Mouse (Mus musculus) kidney, postnatal 0 days (tissue): ENCODE data around the gene Ncapd2. TPM values are rescaled to one million over a fixed set of nuclear protein-coding genes. Genes with fewer than 3 reads are reported as not detected.

Source experiments
- ATAC-seq: fragments of 200-750 bp; cut with Nextera tagmentation; replicated peaks from 2 replicates; pipeline ENCODE4 v1.8.0; 2017; ENCODE audit warnings: low read depth, moderate number of reproducible peaks, moderate TSS enrichment, moderate library complexity; ENCODE audit not compliant: low FRiP score
- DNase-seq: peaks from one replicate; pipeline ENCODE4 v3.0.0-alpha.2; 2016; ENCODE audit warnings: low spot score
- H3K27ac ChIP-seq: fragments of 300-500 bp; sonication (generic); 2 replicates; pipeline ENCODE4 v1.5.1; 2014; ENCODE audit warnings: mild to moderate bottlenecking
- H3K27me3 ChIP-seq: fragments of 300-500 bp; sonication (generic); 2 replicates; pipeline ENCODE4 v1.6.1; 2014; ENCODE audit warnings: low read length, mixed read lengths; ENCODE audit not compliant: insufficient read depth
- H3K36me3 ChIP-seq: fragments of 300-500 bp; sonication (generic); 2 replicates; pipeline ENCODE4 v1.6.1; 2014; ENCODE audit warnings: low read length, mixed read lengths; ENCODE audit not compliant: insufficient read depth
- H3K4me1 ChIP-seq: fragments of 300-500 bp; sonication (generic); replicated peaks from 2 replicates; pipeline ENCODE4 v1.6.1; 2014; ENCODE audit warnings: antibody characterized with exemption, low read length, mixed read lengths; ENCODE audit not compliant: insufficient read depth
- H3K4me2 ChIP-seq: fragments of 300-500 bp; sonication (generic); 2 replicates; pipeline ENCODE4 v1.6.1; 2014; ENCODE audit warnings: mild to moderate bottlenecking, low read length, moderate library complexity, mixed read lengths
- H3K4me3 ChIP-seq: fragments of 300-500 bp; sonication (generic); replicated peaks from 2 replicates; pipeline ENCODE4 v1.5.1; 2014; ENCODE audit warnings: low read depth, low read length
- H3K9ac ChIP-seq: fragments of 300-500 bp; sonication (generic); 2 replicates; pipeline ENCODE4 v1.6.1; 2014; ENCODE audit warnings: low read depth, low read length
- H3K9me3 ChIP-seq: fragments of 300-500 bp; sonication (generic); replicated peaks from 2 replicates; pipeline ENCODE4 v1.6.1; 2016; ENCODE audit warnings: low read length, inconsistent platforms, mixed read lengths
- CTCF ChIP-seq: IDR thresholded peaks from 2 replicates; pipeline ENCODE4 v1.5.1; 2016; ENCODE audit warnings: antibody characterized with exemption, low read depth, mild to moderate bottlenecking, moderate library complexity
- WGBS: fragments of 180-500 bp; shearing (Covaris S2); extraction: QIAGEN DNeasy Blood & Tissue Kit; methylation state at CpG from one replicate; pipeline ENCODE4 v1.1.7; 2014; 5-methylcytosine and 5-hydroxymethylcytosine counted together
- microRNA-seq: library from miRNA; unstranded; fragments of <30 nt; microRNA quantifications from one replicate; pipeline ENCODE4, GENCODE M21; 2016
- polyA plus RNA-seq: library from polyadenylated mRNA; unstranded; fragments of >200 nt; fragmentation: Nextera tagmentation; extraction: Ambion mirVana; gene quantifications from 2 replicates; pipeline ENCODE4 v1.2.1, GENCODE M21; 2015

The Ncapd2 gene
- polyA plus RNA-seq, 1 experiment from 2014 or later: 43.8 TPM

- no peak for TF ChIP-seq CTCF
- 86% methylated on average over 20 of the region's 20 CpGs for WGBS
Measured at GRCm38 (mm10) chr6:125129710-125130402, 61.6 kb downstream of the Ncapd2 start.

DNA sequence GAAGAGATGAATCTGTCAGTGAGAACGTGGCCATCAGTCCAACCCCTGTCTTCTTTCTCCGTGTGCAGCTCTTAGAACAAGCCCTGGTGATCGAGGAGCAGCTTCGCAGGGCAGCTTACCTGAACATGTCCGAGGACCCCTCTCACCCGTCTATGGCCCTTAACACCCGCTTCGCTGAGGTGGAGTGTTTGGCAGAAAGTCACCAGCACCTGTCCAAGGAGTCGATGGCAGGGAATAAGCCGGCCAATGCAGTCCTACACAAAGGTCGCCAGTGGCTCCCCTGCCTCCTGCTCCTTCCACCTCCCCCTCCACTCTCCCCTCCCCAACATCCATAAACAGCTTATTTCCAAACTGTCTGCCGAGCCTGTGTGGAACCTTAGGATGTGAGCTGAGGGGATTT, 62.8 kb downstream of the Ncapd2 start:
- no peak for DNase-seq

More at GRCm38 (mm10) chr6:125129710-125130402, 61.6 kb downstream of the Ncapd2 start:
- Histone ChIP-seq H3K4me2 (no peak overlapping the region), H3K36me3 (peaks cover 49% of the 10 kb centered on the region), H3K27ac (no peak overlapping the region), H3K4me1 (peaks cover 3% of the 10 kb centered on the region; the same call in 1 of the 2 replicates), H3K4me3 (no peak overlapping the region), H3K9ac (no peak overlapping the region), H3K9me3 (no peaks in the 10 kb centered on the region), H3K27me3 (no peaks in the 10 kb centered on the region)
- DNase-seq (no peak), ATAC-seq (no peak)

GRCm38 (mm10) chr6:125119387-125119786, 72.1 kb downstream of the Ncapd2 start:
- H3K36me3 ChIP-seq: peaks cover 81% of the 10 kb centered on the region
- no peak for DNase-seq
- H3K9ac ChIP-seq: no peak overlapping the region
- H3K9me3 ChIP-seq: no peaks in the 10 kb centered on the region
- TF ChIP-seq CTCF: no peak
- no peak overlapping the region for H3K4me3 ChIP-seq
- H3K27ac ChIP-seq: no peak overlapping the region
- H3K4me1 ChIP-seq: no peaks in the 10 kb centered on the region
- WGBS: 89% methylated on average over 8 of the region's 8 CpGs
- H3K27me3 ChIP-seq: no peaks in the 10 kb centered on the region
- no peak overlapping the region for H3K4me2 ChIP-seq
- ATAC-seq: no peak

More for the DNA sequence above, 62.8 kb downstream of the Ncapd2 start:
- Histone ChIP-seq H3K4me1 (peaks cover 3% of the 10 kb centered on the region; the same call in 1 of the 2 replicates), H3K9ac (no peak overlapping the region), H3K36me3 (peaks cover 48% of the 10 kb centered on the region), H3K27me3 (no peaks in the 10 kb centered on the region), H3K4me3 (no peak overlapping the region), H3K9me3 (no peaks in the 10 kb centered on the region), H3K4me2 (no peak overlapping the region), H3K27ac (no peak overlapping the region)
- ATAC-seq: no peak
- WGBS: 88% methylated on average over 12 of the region's 12 CpGs
- TF ChIP-seq CTCF: no peak

Small RNA genes lying within 50 kb of the gene (microRNA-seq; reads per million reads assigned to microRNA genes)
- gene Mir3098 (0.60 reads per million), gene Mir8113 (not detected)

Other genes starting within 250 kb of the Ncapd2 start
- 153 and 157 TPM in 2 replicates for gene Cops7a, start 226.2 kb downstream of the Ncapd2 start, polyA plus RNA-seq
- gene Pianp, start 195.0 kb downstream of the Ncapd2 start, polyA plus RNA-seq: 2.0 and 2.1 TPM in 2 replicates
- gene Zfp384, start 182.6 kb downstream of the Ncapd2 start, polyA plus RNA-seq: 11.3 and 11.4 TPM in 2 replicates
- gene Ing4, start 151.9 kb downstream of the Ncapd2 start, polyA plus RNA-seq: 118 and 119 TPM in 2 replicates
- gene Acrbp, start 142.0 kb downstream of the Ncapd2 start, polyA plus RNA-seq: 4.2 and 4.5 TPM in 2 replicates
- gene Lpar5, start 123.8 kb downstream of the Ncapd2 start, polyA plus RNA-seq: 0.29 and 0.30 TPM in 2 replicates
- gene Chd4, start 95.7 kb downstream of the Ncapd2 start, polyA plus RNA-seq: 60.7 and 64.2 TPM in 2 replicates
- 41.1 and 43.2 TPM in 2 replicates for gene Nop2, start 59.8 kb downstream of the Ncapd2 start, polyA plus RNA-seq
- 8.1 and 8.7 TPM in 2 replicates for gene Iffo1, start 46.5 kb downstream of the Ncapd2 start, polyA plus RNA-seq
- gene Gapdh, start 25.2 kb downstream of the Ncapd2 start, polyA plus RNA-seq: 1,529 and 1,548 TPM in 2 replicates
- 275 and 288 TPM in 2 replicates for gene Mrpl51, start 100 bp upstream of the Ncapd2 start, polyA plus RNA-seq
- gene Vamp1, start 23.9 kb upstream of the Ncapd2 start, polyA plus RNA-seq: 4.0 and 4.4 TPM in 2 replicates
- 6.3 and 7.2 TPM in 2 replicates for gene Tapbpl, start 40.2 kb upstream of the Ncapd2 start, polyA plus RNA-seq
- gene Cd27, start 45.3 kb upstream of the Ncapd2 start, polyA plus RNA-seq: 0.93 and 1.2 TPM in 2 replicates
- 0.17 TPM in 1 of 2 replicates, not detected in the other for gene Tuba3a, start 94.3 kb upstream of the Ncapd2 start, polyA plus RNA-seq
- 69.8 and 71.6 TPM in 2 replicates for gene Ltbr, start 122.2 kb upstream of the Ncapd2 start, polyA plus RNA-seq
- 19.9 and 22.7 TPM in 2 replicates for gene Scnn1a, start 129.0 kb upstream of the Ncapd2 start, polyA plus RNA-seq
- 77.9 and 80.4 TPM in 2 replicates for gene Tnfrsf1a, start 157.7 kb upstream of the Ncapd2 start, polyA plus RNA-seq
- 3.1 and 3.4 TPM in 2 replicates for gene Plekhg6, start 189.1 kb upstream of the Ncapd2 start, polyA plus RNA-seq